In the genomic region with DNA sequence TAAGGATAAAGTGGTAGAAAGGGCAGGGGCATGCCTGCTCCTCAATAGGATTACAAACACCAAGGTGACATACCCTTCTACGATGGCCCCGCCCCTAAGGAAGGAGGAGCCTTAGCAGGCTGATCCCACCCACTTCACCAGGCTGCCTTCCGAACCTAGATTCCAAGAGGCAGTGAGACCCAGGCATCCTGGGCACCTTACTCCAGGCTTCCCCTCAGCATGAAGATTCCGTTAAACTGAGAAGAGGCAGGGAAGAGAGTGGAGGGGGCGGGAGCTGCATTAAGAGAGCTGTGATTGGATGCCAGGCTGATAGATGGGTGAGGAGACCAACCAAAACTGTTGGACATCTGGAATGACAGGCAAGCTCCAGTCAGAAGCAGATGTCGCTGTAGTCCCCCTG, we compare ENCODE assay signal across 9 mouse cellular contexts.
A peak's percentile ranks its signal among the peaks of the same experiment; 100 is the strongest.
DNase-seq lines count a peak whose midpoint lies in the region; ATAC-seq lines count a peak whose summit lies in the region.
"Had no signal": no experiment of that assay in that cellular context is flagged by ENCODE, and none has a peak within 500 bp of the region (broad histone marks: within the 10 kb centered on the region; RNA-seq: fewer than 3 reads in every experiment).

No protein-coding gene starts in this region.

- peak overlapping the region; percentile 38 for H3K4me3 ChIP-seq in heart, embryonic 15.5 days
- peak overlapping the region; percentile 34 for H3K4me3 ChIP-seq in kidney, embryonic 16.5 days (ENCODE audit: low read length)
- peak overlapping the region; percentile 32 for H3K4me3 ChIP-seq in limb, embryonic 13.5 days
- H3K4me3 ChIP-seq in neural tube, embryonic 13.5 days, result peak overlapping the region; percentile 23

- H3K27ac ChIP-seq in heart, embryonic 15.5 days, result no peak overlapping the region; the same call in 1 of the 2 replicates
- no peak overlapping the region for H3K27ac ChIP-seq in kidney, embryonic 16.5 days (ENCODE audit: low read length)
- H3K27ac ChIP-seq in limb, embryonic 13.5 days, result peak overlapping the region; percentile 65; the same call in 1 of the 2 replicates
- H3K27ac ChIP-seq in neural tube, embryonic 13.5 days (replicated peaks), result peak overlapping the region; percentile 83
- H3K27ac ChIP-seq: macrophage had no signal

- H3K4me2 ChIP-seq in heart, embryonic 15.5 days, result peak overlapping the region; percentile 45
- peak overlapping the region; percentile 44 for H3K4me2 ChIP-seq in kidney, embryonic 16.5 days (replicated peaks; ENCODE audit: low read depth, low read length)
- H3K4me2 ChIP-seq in limb, embryonic 13.5 days (replicated peaks), result peak overlapping the region; percentile 55
- H3K4me2 ChIP-seq in neural tube, embryonic 13.5 days, result peak overlapping the region; percentile 41

- WGBS in heart, embryonic 15.5 days, result 8% methylated on average over 6 of the region's 6 CpGs
- WGBS in kidney, embryonic 16.5 days, result 4% methylated on average over 6 of the region's 6 CpGs
- WGBS in limb, embryonic 13.5 days, result 0% methylated on average over 6 of the region's 6 CpGs
- WGBS in neural tube, embryonic 13.5 days, result 3% methylated on average over 6 of the region's 6 CpGs

- peaks cover 4% of the 10 kb centered on the region; the same call in 1 of the 2 replicates for H3K27me3 ChIP-seq in heart, embryonic 15.5 days
- no peaks in the 10 kb centered on the region for H3K27me3 ChIP-seq in kidney, embryonic 16.5 days (ENCODE audit: insufficient read depth, low read length)
- H3K27me3 ChIP-seq in limb, embryonic 13.5 days, result peaks cover 52% of the 10 kb centered on the region
- H3K27me3 ChIP-seq in neural tube, embryonic 13.5 days, result no peaks in the 10 kb centered on the region

- H3K4me1 ChIP-seq in heart, embryonic 15.5 days (replicated peaks), result peaks cover 31% of the 10 kb centered on the region
- peaks cover 4% of the 10 kb centered on the region; the same call in 1 of the 2 replicates for H3K4me1 ChIP-seq in kidney, embryonic 16.5 days (ENCODE audit: insufficient read depth, low read length)
- peaks cover 60% of the 10 kb centered on the region for H3K4me1 ChIP-seq in limb, embryonic 13.5 days
- peaks cover 76% of the 10 kb centered on the region for H3K4me1 ChIP-seq in neural tube, embryonic 13.5 days (replicated peaks)

- H3K9ac ChIP-seq in heart, embryonic 15.5 days, result no peak overlapping the region
- no peak overlapping the region for H3K9ac ChIP-seq in kidney, embryonic 16.5 days (replicated peaks; ENCODE audit: low read length)
- H3K9ac ChIP-seq in limb, embryonic 13.5 days, result 0 out of 2 replicates have a peak overlapping the region, but pooled peaks have one; percentile 31
- H3K9ac ChIP-seq in neural tube, embryonic 13.5 days, result peak overlapping the region; percentile 56

- ATAC-seq in heart, embryonic 15.5 days (replicated peaks; ENCODE audit: insufficient number of reproducible peaks, insufficient read depth, low FRiP score, low read depth), result peak; percentile 61
- ATAC-seq in kidney, embryonic 16.5 days (ENCODE audit: low FRiP score, low TSS enrichment), result peak; percentile 70; the same call in 1 of the 2 replicates
- ATAC-seq in limb, embryonic 13.5 days (ENCODE audit: low FRiP score, low read depth), result peak; percentile 81
- ATAC-seq in neural tube, embryonic 13.5 days (ENCODE audit: low read depth), result peak; percentile 78

- DNase-seq in thymus, postnatal 4 days, result peak; percentile 18
- DNase-seq in thymus, postnatal 10 days (ENCODE audit: low spot score in 2 of 2), result no peak
- peak; percentile 15 for DNase-seq in fibroblast of lung, adult 2 months (ENCODE audit: low read depth)
- peak; percentile 46 for DNase-seq in yolk sac, embryonic 10.5 days (ENCODE audit: low spot score)

- H3K36me3 ChIP-seq in heart, embryonic 15.5 days, result no peaks in the 10 kb centered on the region
- H3K36me3 ChIP-seq in kidney, embryonic 16.5 days (ENCODE audit: insufficient read depth, low read length), result no peaks in the 10 kb centered on the region
- no peaks in the 10 kb centered on the region for H3K36me3 ChIP-seq in limb, embryonic 13.5 days
- H3K36me3 ChIP-seq in neural tube, embryonic 13.5 days, result no peaks in the 10 kb centered on the region

- no peaks in the 10 kb centered on the region for H3K9me3 ChIP-seq in heart, embryonic 15.5 days (replicated peaks)
- H3K9me3 ChIP-seq in kidney, embryonic 16.5 days (ENCODE audit: low read length), result no peaks in the 10 kb centered on the region
- no peaks in the 10 kb centered on the region for H3K9me3 ChIP-seq in limb, embryonic 13.5 days
- no peaks in the 10 kb centered on the region for H3K9me3 ChIP-seq in neural tube, embryonic 13.5 days

Comparison
In these comparisons a context has a peak if more than half of its experiments do, and no peak if none do; other contexts are left out.
1. DNase-seq: peak in thymus, postnatal 4 days (single experiment), fibroblast of lung, adult 2 months (single experiment) and yolk sac, embryonic 10.5 days (single experiment); none in thymus, postnatal 10 days (0 of 2).
2. H3K27ac ChIP-seq: peak in limb, embryonic 13.5 days (single experiment) and neural tube, embryonic 13.5 days (single experiment); none in heart, embryonic 15.5 days (single experiment) and kidney, embryonic 16.5 days (single experiment).
3. H3K9ac ChIP-seq: peak in limb, embryonic 13.5 days (single experiment) and neural tube, embryonic 13.5 days (single experiment); none in heart, embryonic 15.5 days (single experiment) and kidney, embryonic 16.5 days (single experiment).
4. Peak in every context shown above with its lines, with median percentiles within 50 percentile points of each other: ATAC-seq, H3K4me2 ChIP-seq and H3K4me3 ChIP-seq.